Mouse (Mus musculus) heart, embryonic 16.5 days (tissue): Measurements from ENCODE around the gene Cenpu. TPM values are rescaled to one million over a fixed set of nuclear protein-coding genes. Genes with fewer than 3 reads are reported as not detected.
A peak's percentile ranks its signal among the peaks of the same experiment; 100 is the strongest.

Experiments
- ATAC-seq: fragments of 200-750 bp; cut with Nextera tagmentation; replicated peaks from 2 replicates; pipeline ENCODE4 v1.8.0; 2017; ENCODE audit warnings: moderate number of reproducible peaks; ENCODE audit not compliant: insufficient read depth, low FRiP score; ENCODE audit errors: extremely low read depth
- H3K27ac ChIP-seq: fragments of 300-500 bp; sonication (generic); 2 replicates; pipeline ENCODE4 v1.5.1; 2014; ENCODE audit warnings: mild to moderate bottlenecking, low read length, control low read depth, moderate library complexity
- H3K27me3 ChIP-seq: fragments of 300-500 bp; sonication (generic); 2 replicates; pipeline ENCODE4 v1.6.1; 2014; ENCODE audit warnings: low read length, mixed read lengths; ENCODE audit not compliant: control insufficient read depth, insufficient read depth
- H3K36me3 ChIP-seq: fragments of 300-500 bp; sonication (generic); 2 replicates; pipeline ENCODE4 v1.6.1; 2014; ENCODE audit not compliant: control insufficient read depth, insufficient read depth
- H3K4me1 ChIP-seq: fragments of 300-500 bp; sonication (generic); 2 replicates; pipeline ENCODE4 v1.6.1; 2014; ENCODE audit warnings: low read length, mixed read lengths; ENCODE audit not compliant: control insufficient read depth, insufficient read depth
- H3K4me2 ChIP-seq: fragments of 300-500 bp; sonication (generic); 2 replicates; pipeline ENCODE4 v1.6.1; 2014; ENCODE audit warnings: low read depth, mild to moderate bottlenecking, control low read depth, low read length
- H3K4me3 ChIP-seq: fragments of 300-500 bp; sonication (generic); 2 replicates; pipeline ENCODE4 v1.5.1; 2014; ENCODE audit warnings: mild to moderate bottlenecking, control low read depth, low read length
- H3K9ac ChIP-seq: fragments of 300-500 bp; sonication (generic); 2 replicates; pipeline ENCODE4 v1.6.1; 2014; ENCODE audit warnings: low read length, control low read depth
- H3K9me3 ChIP-seq: fragments of 300-500 bp; sonication (generic); replicated peaks from 2 replicates; pipeline ENCODE4 v1.6.1; 2016; ENCODE audit warnings: low read length; ENCODE audit not compliant: control insufficient read depth
- WGBS: fragments of 180-500 bp; shearing (Covaris S2); extraction: QIAGEN DNeasy Blood & Tissue Kit; methylation state at CpG from one replicate; pipeline ENCODE4 v1.1.7; 2014; 5-methylcytosine and 5-hydroxymethylcytosine counted together
- polyA plus RNA-seq: library from polyadenylated mRNA; unstranded; fragments of >200 nt; fragmentation: Nextera tagmentation; extraction: Ambion mirVana; gene quantifications from 2 replicates; pipeline ENCODE4 v1.2.1, GENCODE M21; 2015

Gene Cenpu
- polyA plus RNA-seq, 1 experiment from 2014 or later = 9.9 TPM

DNA sequence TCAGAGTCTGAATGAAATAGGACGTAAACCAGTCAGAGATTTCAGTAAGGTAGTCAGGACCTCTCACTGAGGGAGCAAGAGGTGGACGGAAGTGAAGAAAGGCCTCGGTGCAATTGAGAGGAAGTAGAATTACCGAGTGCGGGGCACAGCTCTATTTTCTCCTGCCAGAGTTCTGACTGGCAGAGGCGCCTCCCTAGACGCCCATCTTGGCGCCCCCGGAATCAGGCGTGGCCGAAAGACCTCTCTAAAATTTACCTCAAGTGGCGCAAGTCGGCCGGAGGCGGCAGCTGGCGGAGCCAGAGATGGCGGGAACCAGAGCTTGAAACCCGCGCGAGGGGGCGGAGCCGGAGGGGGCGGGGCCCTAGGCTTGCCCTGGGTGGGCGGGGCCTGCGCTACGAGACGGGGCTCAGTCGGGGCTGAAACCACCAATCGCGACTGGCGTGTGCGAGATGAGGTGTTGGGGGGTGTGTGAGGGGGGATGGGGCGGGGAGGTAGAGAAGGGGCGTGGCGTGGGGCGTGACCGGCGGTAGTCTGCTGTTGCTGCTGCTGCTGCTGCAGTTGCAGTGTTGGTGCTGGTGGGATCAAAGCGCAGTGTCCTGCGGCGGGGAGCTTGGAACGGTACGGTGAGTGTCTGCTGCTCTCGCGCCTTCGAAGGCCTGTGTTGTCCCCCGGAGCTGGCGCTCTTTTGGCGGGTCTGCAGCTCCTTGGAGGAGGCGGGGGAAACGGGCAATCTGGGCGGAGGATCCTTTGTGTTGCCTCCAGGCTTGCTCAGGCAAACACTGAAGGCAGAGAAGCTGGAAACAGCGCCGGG lies 65.3 kb downstream of the Cenpu start, which contains the start of the genes Primpol and Casp3:
Gene Primpol, minus strand, starts transcription at position 334 of the 811 bp plus-strand sequence.
Gene Casp3, plus strand, starts transcription at position 413 of the 811 bp plus-strand sequence.
- no peaks in the 10 kb centered on the region for H3K9me3 ChIP-seq
- WGBS = under 1% methylated on average over 54 of the region's 54 CpGs
- H3K27ac ChIP-seq = peak within 1 kb of the TSS; percentile 85
- no peaks in the 10 kb centered on the region for H3K36me3 ChIP-seq
- H3K9ac ChIP-seq = peak within 1 kb of the TSS; percentile 92
- H3K4me1 ChIP-seq = peaks cover 27% of the 10 kb centered on the region
- H3K27me3 ChIP-seq = no peaks in the 10 kb centered on the region
- ATAC-seq = peak; percentile 96
- peak within 1 kb of the TSS; percentile 93 for H3K4me3 ChIP-seq
- H3K4me2 ChIP-seq = peak within 1 kb of the TSS; percentile 97

DNA sequence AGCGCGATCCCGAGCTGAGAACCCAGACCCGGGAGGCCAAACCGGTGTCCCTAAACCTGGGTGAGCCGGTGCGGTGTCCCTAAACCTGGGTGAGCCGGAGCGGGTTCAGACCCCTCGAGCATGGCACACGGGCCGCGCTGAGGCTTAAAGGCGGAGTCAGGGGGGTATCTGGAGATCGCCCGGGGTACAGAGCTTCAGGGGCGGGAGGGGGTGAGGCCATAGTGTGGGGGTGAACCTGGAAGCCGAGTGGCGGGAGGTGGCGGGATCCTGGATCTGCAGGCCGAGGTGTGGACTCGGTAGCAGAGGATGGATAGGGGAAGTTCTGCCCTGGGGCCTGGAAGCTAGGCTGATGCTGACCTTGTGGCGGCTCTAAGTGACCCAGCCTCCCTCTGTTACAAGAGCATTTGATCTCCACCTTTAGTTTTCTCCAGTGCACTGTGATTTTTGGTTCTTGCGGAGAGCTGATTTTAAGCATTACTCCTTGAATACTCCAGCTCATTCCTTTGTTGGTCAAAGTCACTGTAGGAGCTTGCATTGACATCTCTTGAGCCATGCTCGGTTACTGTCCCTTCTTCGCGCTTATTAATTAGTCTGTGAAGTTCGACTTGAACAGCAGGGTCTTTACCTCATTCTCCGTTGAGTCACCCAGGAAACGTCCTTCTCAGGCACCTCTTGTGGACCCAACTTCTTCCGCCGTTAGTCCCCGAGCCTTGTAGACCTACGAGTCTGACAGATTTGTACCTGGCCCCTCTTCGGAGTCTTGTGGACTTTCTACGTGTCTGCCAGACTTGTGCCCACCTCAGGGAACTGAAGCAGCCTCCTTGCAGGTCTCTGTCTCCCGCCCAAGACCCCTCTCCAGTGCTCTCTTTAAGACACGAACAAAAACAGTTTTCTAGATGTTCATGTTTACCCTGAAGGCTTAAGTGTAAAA lies 66.1 kb downstream of the Cenpu start:
- H3K36me3 ChIP-seq = no peaks in the 10 kb centered on the region
- ATAC-seq = no peak; the same call in 1 of the 2 replicates
- H3K27me3 ChIP-seq = no peaks in the 10 kb centered on the region
- peak overlapping the region; percentile 93 for H3K4me3 ChIP-seq
- no peaks in the 10 kb centered on the region for H3K9me3 ChIP-seq
- peak overlapping the region; percentile 92 for H3K9ac ChIP-seq
- H3K27ac ChIP-seq = peak overlapping the region; percentile 85
- peak overlapping the region; percentile 97 for H3K4me2 ChIP-seq
- under 1% methylated on average over 38 of the region's 38 CpGs for WGBS
- H3K4me1 ChIP-seq = peaks cover 27% of the 10 kb centered on the region

DNA sequence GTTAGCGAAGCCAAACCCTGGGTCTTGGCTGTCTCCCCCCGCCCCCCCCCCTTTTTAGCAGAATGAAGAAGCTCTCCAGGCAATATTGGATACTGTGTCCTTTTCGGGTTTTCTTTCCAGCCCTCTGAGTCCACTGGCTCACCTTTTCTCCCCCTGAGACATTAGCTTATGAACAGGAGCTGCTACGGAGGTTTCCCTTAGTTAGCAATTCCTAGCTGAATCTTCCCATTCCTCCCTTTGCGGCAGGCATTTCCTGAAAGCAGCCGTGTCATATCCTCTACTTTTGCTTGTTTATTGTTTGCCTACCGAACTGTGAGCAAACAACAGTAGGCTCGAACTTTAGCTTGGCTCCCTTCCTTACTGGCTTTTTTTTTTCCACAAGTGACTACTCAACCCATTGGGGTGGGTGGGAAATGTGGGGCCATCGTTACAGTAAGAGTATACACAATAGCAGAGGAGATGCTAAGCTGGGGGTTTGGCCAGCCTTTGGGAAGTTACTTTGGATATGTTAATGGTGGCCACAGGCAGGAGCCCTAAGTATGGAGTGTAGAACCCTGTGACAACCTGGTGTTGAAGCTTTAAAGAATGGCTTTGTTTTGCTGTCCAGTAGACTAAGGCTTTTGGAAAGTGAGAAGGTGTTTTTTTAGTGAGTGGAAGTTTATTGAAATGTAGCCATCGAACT lies 67.0 kb downstream of the Cenpu start:
- peak overlapping the region; percentile 85 for H3K27ac ChIP-seq
- WGBS = 13% methylated on average over 10 of the region's 10 CpGs

DNA sequence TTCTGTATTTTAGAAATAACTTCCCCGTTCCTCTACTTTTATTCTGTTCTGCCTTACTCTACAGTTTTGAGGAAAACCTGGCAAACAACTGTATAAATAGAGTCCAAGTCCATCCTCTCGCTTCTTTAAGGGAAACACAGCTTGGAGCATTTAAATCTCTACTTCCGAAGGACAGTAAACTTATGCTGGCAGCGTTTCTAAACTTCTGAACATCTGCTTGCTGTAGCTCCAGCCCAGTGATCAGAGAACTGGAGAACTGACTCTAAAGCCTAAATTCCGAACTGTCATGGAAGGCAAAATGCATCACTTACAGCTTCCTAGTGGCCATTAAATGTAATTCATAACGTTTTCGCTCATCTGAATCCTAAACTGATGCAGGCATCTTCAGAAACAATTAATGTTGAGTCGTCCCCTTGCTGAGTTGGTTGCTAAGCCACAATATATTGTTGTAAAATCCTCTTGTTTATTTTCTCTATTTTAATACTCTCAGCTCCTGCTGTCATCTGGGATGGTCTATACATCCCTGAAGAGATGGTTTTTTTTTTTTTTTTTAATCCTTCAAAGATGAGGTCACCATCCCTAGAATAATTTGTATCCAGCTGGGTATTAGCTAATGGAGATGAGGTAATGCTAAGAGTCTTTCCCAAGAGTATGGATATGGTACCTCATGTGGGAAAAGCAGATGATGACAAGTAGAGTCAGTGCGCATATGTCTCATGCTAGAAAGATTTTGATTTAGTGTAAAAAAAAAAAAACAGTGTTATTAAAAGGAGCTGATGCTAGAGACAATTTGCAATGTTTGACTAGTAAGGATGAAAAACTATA lies 70.8 kb downstream of the Cenpu start:
- 67% methylated on average over 9 of the region's 9 CpGs for WGBS
- 0 out of 2 replicates have a peak, but pooled peaks have one; percentile 7 for ATAC-seq
- Histone ChIP-seq H3K4me3 (no peak overlapping the region), H3K4me1 (peaks cover 23% of the 10 kb centered on the region), H3K9me3 (no peaks in the 10 kb centered on the region), H3K9ac (no peak overlapping the region), H3K27ac (peak overlapping the region; percentile 32; the same call in 1 of the 2 replicates), H3K36me3 (no peaks in the 10 kb centered on the region), H3K27me3 (no peaks in the 10 kb centered on the region), H3K4me2 (no peak overlapping the region)

More for the DNA sequence above, 67.0 kb downstream of the Cenpu start:
- ATAC-seq = no peak
- H3K4me1 ChIP-seq = peaks cover 22% of the 10 kb centered on the region
- no peaks in the 10 kb centered on the region for H3K9me3 ChIP-seq
- peak overlapping the region; percentile 97 for H3K4me2 ChIP-seq
- H3K36me3 ChIP-seq = no peaks in the 10 kb centered on the region
- H3K4me3 ChIP-seq = peak overlapping the region; percentile 93
- peak overlapping the region; percentile 92 for H3K9ac ChIP-seq
- H3K27me3 ChIP-seq = no peaks in the 10 kb centered on the region

DNA sequence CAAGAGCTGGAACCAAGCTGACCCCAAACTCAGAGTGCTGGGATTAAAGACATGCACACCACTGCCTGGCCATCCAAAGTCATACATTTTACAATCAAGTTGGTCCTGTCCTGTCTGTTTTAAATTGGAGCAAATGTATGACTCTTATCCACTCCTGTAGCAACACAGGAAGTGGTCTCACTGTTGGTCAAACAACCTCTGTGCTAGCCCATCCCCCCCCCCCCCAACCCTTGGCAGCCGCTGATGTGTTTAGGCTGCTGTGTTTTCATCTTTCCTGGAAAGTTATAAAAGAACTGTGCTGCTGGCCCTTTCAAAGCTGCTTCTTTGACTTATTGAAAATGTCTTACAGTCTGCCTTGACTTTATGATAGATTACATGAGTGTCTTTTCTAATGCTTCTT lies 73.3 kb downstream of the Cenpu start:
- H3K4me1 ChIP-seq = peaks cover 8% of the 10 kb centered on the region
- no peak overlapping the region for H3K9ac ChIP-seq
- ATAC-seq = no peak
- no peak overlapping the region for H3K4me3 ChIP-seq
- H3K36me3 ChIP-seq = peaks cover 1% of the 10 kb centered on the region; the same call in 1 of the 2 replicates
- 40% methylated on average over 1 of the region's 1 CpGs for WGBS
- no peaks in the 10 kb centered on the region for H3K9me3 ChIP-seq
- H3K4me2 ChIP-seq = no peak overlapping the region
- no peaks in the 10 kb centered on the region for H3K27me3 ChIP-seq
- peak overlapping the region; percentile 31; the same call in 1 of the 2 replicates for H3K27ac ChIP-seq

DNA sequence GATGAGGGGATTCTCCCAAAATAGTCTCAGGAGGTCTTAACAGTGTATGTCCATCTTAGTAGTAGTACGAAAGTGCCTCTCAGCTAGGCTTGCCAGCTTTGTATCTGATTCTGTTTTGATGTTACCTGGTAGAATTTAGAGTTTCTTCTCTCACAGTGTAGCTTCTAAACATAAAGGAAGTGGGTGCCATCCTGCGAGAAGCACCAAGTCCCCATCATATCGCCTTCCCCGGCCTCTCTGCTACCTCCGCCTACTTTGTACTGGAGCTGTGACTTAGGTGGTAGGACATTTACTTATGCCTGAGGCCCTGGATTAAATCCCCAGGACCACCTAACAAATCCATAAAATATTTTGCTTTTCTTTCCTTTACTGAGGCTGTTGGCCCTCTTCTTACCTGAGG lies 74.8 kb downstream of the Cenpu start:
- Histone ChIP-seq H3K4me1 (peaks cover 8% of the 10 kb centered on the region), H3K9me3 (no peaks in the 10 kb centered on the region), H3K9ac (no peak overlapping the region), H3K27ac (no peak overlapping the region), H3K4me2 (no peak overlapping the region), H3K4me3 (no peak overlapping the region), H3K27me3 (no peaks in the 10 kb centered on the region), H3K36me3 (peaks cover 5% of the 10 kb centered on the region; the same call in 1 of the 2 replicates)
- no peak for ATAC-seq
- 93% methylated on average over 5 of the region's 5 CpGs for WGBS

DNA sequence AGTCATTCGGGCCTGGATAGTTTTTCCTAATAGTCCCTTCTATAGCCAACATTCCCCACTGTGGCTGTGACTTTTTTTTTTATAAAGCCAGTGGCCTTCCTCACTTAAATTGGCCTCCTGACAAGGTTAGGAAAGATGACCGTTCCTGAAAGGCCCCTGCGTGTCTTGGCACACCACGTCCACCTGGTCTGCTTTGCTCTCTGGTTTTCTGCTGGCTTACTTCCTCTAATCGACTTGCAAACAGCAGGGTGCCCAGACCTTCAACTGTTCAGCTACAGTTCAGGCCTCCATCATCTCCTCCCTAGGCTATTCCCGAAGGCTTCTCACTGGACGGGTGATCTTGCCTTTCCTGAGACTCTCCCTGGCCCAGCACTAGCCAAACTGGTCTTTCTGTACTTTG lies 76.1 kb downstream of the Cenpu start:
- 72% methylated on average over 7 of the region's 7 CpGs for WGBS
- H3K4me2 ChIP-seq = no peak overlapping the region
- peaks cover 10% of the 10 kb centered on the region for H3K36me3 ChIP-seq
- peaks cover 8% of the 10 kb centered on the region for H3K4me1 ChIP-seq
- no peak overlapping the region for H3K4me3 ChIP-seq
- H3K9me3 ChIP-seq = no peaks in the 10 kb centered on the region
- no peak for ATAC-seq
- H3K27ac ChIP-seq = no peak overlapping the region
- no peaks in the 10 kb centered on the region for H3K27me3 ChIP-seq
- H3K9ac ChIP-seq = no peak overlapping the region

DNA sequence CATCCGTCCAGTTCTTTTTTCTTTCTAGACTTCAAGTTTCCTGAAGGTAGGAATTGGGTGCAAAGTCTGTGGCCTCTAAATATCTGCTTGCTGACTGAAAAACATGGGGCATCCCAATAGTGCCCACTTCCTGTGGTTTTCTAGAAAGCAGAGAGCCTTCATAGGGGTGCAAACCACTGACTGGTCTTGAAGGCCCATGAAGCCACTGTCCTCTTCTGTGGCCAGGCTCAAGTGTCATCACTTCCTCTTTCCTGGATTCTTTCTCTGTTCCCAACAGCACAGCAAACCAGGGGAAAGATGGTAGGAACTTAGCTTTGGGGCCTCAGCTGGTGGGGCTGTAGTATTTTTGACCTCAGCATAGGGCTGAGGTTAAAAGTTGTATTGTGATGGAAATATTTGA lies 76.8 kb downstream of the Cenpu start:
- no peaks in the 10 kb centered on the region for H3K27me3 ChIP-seq
- 89% methylated on average over 1 of the region's 1 CpGs for WGBS
- no peak for ATAC-seq
- H3K4me2 ChIP-seq = no peak overlapping the region
- peaks cover 16% of the 10 kb centered on the region for H3K36me3 ChIP-seq
- no peak overlapping the region for H3K4me3 ChIP-seq
- H3K9ac ChIP-seq = no peak overlapping the region
- H3K4me1 ChIP-seq = peaks cover 8% of the 10 kb centered on the region
- no peaks in the 10 kb centered on the region for H3K9me3 ChIP-seq
- H3K27ac ChIP-seq = no peak overlapping the region
